Mouse (Mus musculus): ENCODE measurements around the gene Eif2b5.

Eif2b5 gene

DNA sequence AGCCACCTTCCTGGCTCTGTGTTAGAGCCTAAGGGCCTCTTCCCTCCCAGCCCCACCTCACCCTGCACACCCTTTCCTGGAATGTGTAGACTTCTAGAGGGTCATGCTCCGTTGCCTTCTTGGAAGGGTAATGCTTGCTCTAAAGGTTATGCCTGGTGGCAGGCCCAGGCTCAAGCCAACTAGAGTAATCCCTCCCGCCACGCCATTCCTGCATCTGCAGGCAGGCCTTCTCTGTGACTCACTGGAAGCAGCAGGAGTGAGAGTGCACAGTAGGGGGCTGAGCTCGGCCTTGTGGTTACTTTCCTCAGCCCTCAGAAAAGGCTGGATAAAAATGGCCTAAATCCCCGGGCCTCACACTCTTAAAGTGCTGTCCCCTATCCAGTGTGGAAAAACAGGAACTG lies 38.5 kb downstream of the Eif2b5 start:
- DNase-seq (ENCODE audit: low read depth): peak; percentile 44

DNA sequence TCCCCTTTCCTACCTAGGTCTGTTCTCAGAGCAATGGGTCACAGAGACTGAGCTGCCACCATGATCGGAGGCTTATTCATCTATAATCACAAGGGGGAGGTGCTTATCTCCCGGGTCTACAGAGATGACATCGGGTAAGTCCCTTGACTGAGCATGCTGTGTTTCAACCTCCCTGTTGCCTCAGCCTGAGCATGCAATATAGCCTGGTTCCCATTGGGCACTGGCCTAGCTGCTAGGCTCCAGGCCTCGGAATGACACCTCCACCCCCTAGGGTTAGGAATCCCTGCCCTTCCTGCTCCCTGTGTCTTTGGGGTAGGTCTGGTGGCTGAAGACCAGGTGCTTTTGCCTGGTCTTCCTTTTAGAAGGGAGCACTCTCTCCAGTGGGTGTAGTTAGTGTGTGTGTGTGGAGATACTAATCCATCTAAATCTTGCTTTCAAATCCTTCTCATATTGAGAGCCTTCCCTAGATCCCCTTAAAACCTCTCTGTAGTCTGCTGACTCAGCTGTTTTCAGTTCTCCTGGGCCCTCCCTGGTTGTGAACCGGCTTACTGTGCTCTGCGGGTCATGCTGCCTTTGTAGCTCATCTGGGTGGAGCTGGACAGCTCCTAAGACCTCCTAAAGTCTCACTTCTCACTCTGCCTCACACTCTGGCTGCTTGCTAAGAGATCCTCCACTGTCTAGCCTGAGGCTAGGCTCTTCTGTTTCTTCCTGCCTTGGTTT lies 39.1 kb downstream of the Eif2b5 start:
- DNase-seq (ENCODE audit: low read depth): no peak

DNA sequence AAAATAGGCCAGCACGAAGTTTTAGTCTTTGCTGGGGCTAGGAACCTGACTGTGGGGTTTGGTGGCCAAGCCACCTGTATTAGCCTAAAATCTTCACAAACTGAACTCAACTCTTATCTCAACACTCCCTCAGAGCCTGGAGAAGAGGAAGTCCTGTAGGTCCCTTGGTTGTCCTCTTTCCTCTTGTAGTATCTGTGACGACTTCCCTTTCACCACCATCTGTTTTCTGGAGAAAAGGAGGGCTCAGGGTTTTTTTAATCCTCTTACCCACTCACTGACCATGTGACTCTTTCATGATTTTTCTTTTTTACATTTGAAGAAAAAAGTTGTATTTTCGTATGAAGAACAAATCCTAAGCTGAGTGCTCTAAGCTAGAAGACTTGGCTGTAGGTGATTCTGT lies 41.0 kb downstream of the Eif2b5 start:
- DNase-seq (ENCODE audit: low read depth): peak; percentile 27

DNA sequence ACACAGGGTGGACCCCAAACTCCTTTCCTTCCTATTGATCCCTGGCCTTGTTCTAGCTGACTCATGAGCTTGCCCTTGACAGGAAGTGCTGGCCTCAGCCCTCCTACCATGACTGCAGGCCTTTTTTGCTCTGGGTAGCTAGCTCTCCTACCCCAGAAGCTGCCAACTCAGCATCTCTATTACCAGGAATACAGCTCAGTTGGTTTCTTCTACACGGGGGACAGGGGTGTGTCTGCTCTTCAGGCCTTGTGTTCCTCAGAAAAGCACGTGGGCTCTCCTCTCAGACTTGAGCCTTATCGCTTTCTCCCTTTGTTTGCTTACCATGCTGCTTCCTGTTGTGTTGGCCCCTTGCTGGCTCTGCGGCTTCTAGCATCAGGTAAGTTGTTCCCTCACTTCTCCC lies 41.8 kb downstream of the Eif2b5 start:
- DNase-seq (ENCODE audit: low read depth): peak; percentile 51

DNA sequence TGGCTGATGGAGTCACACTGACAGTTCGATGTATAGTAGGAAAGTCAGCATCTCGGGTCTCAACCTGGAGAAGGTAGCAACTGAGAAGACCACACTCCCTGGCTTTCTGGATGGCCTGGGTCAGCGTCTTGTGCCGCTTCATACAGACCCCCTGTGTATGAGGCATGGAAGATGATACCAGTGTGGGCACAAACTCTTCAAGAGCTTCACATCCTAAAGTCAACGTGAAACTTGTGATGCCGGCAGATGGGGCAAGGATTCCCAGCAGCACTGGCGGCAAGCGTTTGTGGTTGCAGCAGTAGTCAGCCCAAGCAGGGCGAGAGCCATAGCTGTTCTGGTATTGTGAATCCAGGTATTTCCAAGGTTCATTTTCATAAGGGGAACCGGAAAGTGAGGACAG lies 47.1 kb downstream of the Eif2b5 start:
- DNase-seq (ENCODE audit: low read depth): no peak

DNA sequence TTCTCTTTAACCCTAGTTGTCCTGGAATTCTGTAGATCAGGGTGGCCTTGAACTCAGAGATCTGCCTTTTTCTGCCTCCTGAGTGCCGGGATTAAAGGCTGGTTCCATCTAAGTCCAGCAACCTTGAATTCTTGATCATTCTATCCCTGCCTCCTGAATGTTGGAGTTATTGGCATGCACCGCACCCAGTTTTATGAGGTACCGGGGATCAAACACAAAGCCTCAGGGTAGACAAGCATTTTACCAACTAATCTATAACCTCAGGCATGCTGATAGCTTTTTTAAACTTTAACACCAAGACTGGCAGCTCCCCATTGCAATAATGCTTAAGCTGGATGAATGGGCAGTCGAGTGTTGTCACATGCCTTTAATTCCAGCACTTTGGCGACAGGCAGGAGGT lies 48.8 kb downstream of the Eif2b5 start:
- DNase-seq (ENCODE audit: low read depth): no peak

DNA sequence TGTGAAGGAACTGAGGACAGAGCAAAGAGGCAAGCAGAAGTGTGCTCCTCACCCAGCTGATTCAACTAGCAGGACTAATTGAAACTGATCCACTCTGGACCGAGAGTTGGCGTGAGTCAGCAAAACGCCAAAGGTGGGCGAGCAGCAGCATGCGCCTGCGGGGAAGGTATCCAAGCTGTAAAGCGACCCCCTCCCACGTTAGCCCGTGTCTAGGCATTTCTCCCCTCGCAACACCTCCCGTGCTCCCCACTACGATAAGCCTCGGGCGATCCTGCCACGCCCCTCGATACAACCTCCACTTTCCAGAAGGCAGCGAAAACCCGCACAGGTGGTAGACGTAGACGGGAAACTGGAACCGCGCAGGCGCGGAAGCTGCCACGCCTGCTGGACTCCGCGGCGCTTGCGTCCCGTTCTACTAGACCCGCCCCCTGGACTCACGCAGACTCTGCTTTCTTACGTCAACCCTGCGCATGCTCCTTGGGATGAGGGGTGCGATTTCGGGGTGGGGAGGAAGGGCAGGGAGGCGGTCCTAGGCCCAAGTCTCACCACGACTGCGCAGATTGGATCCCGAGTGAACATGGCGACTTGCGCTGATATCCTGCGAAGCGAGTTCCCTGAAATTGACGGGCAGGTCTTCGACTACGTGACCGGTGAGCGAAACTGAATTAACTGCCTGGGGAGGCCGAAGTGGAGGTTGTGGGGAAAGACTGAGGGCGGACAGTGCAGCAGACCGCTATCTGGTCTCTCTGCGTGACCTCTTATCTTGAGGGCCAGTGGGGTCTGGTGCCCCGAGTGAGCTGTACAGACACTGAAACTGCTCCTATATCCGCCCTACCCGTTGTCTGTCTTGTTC lies 49.7 kb downstream of the Eif2b5 start, which contains the start of gene Abcf3:
Abcf3 (plus strand) TSS at position 482 of the 853 bp plus-strand sequence.
- peak; percentile 100 for DNase-seq (ENCODE audit: low read depth)

DNA sequence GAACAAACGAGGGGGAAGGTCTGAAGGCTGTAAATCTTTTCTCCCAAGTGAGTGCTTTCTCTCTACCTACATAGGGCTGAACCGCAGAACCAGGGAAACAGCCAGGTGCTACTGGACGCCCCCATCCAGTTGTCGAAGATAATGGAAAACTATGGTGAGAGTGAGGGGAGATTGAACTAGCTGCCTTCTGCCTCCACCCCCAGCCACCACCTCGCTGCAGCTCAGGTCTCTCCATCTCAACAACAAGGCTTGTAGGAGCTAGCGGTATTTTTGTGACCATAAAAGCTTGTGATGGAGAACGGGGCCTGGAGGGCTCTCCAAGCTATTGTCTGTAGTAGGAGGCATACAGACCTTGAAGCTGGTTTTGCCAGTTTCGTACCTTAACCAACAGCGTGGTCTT lies 50.5 kb downstream of the Eif2b5 start:
- no peak for DNase-seq (ENCODE audit: low read depth)

DNA sequence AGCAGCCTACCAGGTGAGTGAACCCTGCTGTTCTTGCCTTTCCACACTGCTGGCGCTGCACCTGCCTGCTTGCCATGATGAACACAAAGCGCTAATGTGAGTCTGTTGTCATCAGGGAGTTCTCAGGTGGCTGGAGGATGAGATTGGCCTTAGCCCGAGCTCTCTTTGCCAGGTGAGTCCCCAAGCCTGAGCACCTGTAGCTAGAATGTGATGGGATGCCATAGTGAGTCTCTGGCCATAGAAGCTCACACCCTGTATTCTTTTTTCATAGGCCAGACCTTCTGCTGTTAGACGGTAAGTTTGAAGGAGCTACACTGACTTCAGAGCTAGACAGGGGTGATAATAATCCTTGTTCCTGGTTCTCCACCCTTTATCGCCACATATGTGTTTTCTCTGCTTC lies 53.1 kb downstream of the Eif2b5 start:
- DNase-seq (ENCODE audit: low read depth): no peak

DNA sequence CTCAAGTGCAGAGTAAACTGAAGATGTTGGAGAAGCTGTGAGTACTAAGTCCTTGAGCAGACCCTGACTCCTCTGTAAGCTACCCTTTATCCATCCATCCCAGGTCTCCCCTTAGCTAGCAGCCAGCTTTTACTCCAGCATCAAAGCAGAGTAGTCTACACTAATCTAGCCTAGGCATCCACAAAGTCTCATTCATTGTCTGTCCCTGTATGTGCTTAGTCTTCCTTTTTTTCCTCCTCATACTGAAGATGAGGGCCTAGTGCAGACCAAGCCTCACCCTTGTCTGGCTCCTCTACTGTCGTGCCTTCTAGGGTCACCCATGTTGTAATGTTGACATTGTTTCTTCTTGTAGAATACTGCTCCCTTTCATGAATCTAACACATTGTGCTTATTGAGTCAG lies 54.0 kb downstream of the Eif2b5 start:
- DNase-seq (ENCODE audit: low read depth): no peak

DNA sequence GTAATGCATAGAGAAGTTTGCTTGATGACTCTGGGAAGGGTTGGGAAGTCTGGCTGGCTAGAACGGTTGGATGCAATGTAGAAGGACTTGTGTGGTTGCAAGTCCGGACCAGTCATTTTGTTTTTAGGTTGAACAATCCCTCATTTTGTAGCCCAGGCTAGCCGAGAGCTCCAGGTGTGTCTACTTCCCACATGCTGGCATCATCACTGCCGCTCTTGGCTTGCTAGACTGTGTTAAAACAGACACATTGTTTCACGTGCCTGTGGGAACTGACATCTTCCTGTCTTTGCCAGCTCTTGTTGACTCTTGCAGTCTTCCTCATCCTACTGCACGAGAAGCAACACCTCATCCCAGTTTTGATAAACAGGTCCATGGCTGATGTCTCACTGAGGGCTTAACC lies 56.4 kb downstream of the Eif2b5 start:
- DNase-seq (ENCODE audit: low read depth): no peak

DNA sequence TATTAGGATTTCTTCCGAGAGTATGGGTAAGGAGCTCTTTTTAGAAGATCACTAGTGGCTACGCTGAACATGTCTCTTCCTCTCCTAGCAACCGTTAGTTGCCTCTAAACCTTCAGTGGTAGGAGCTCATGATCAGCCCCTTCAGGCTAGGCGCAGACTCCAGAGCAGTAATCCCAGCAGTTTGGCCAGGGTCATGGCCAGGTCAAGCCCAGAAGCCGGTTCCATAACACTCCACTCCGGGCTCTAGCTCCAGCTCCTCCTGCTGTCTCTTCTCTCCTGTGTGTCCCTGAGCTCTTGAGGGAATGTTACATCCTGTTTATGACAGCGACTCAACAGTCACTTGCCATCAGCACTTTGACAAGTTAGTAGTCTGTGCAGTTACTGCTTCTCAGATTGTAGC lies 58.8 kb downstream of the Eif2b5 start:
- DNase-seq (ENCODE audit: low read depth): no peak

Measured in 416B (cell line).